Mouse (Mus musculus): ENCODE results near the gene Celsr1.

DNA sequence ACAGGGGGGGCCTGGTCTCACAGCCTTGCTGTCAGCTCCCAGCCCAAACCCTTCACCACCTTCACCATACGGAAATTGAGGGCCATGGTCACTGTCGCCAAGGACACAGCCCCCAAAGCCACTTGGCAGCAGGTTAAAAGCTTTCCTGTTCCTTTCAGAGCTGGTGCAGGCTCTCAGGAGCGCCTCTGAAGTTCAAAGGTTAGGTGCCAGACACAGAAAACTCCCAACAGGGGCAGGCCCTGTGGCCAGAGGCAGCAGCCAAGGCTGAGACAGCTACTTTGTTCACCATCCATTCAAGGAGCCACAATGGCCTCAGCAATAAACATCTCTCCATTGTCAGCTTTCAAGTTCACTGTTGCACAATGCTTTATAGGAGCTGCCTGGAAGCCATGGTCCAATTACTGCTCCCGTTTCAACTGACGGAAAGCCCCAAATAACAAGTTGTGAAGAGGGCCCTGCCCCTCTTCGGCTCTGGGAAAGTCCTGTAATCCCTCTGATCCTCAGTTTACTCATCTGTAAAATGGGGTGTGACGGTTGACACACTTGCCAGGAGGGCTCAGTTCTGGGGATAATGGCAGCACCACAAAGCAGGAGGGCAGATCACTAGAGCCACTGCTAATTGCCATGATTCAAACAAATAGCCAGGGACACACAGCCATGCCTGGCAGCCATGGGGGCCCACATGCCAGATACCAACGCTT, 114.2 kb downstream of the Celsr1 start:
- TF ChIP-seq EP300 (IDR thresholded peaks at IDR 0.05; ENCODE audit: low read depth) (no peak), CTCF (IDR thresholded peaks at IDR 0.05; ENCODE audit: low read depth) (no peak)

Measured in heart, postnatal 0 days (tissue).